Mouse (Mus musculus) intestine, embryonic 14.5 days (tissue): ENCODE results near the gene Ncf4. TPM values are rescaled to one million over a fixed set of nuclear protein-coding genes. Genes with fewer than 3 reads are reported as not detected.

ENCODE experiments used
- ATAC-seq: fragments of 200-750 bp; cut with Nextera tagmentation; replicated peaks from 2 replicates; pipeline ENCODE4 v1.8.0; 2017; ENCODE audit warnings: low read depth, moderate number of reproducible peaks, moderate TSS enrichment, moderate library complexity; ENCODE audit not compliant: low FRiP score, low TSS enrichment
- DNase-seq: peaks from one replicate; pipeline ENCODE4 v3.0.0-alpha.2; 2018; ENCODE audit warnings: low spot score
- H3K27ac ChIP-seq: fragments of 300-500 bp; sonication (generic); 2 replicates; pipeline ENCODE4 v1.5.1; 2014; ENCODE audit warnings: low read depth, mild to moderate bottlenecking, control low read depth
- H3K27me3 ChIP-seq: fragments of 300-500 bp; sonication (generic); replicated peaks from 2 replicates; pipeline ENCODE4 v1.6.1; 2014; ENCODE audit warnings: low read length, control low read depth; ENCODE audit not compliant: control insufficient read depth, insufficient read depth
- H3K36me3 ChIP-seq: fragments of 300-500 bp; sonication (generic); 2 replicates; pipeline ENCODE4 v1.6.1; 2014; ENCODE audit warnings: low read length, control low read depth; ENCODE audit not compliant: control insufficient read depth, insufficient read depth
- H3K4me1 ChIP-seq: fragments of 300-500 bp; sonication (generic); replicated peaks from 2 replicates; pipeline ENCODE4 v1.6.1; 2014; ENCODE audit warnings: low read length, control low read depth, mixed read lengths; ENCODE audit not compliant: control insufficient read depth, insufficient read depth
- H3K4me2 ChIP-seq: fragments of 300-500 bp; sonication (generic); 2 replicates; pipeline ENCODE4 v1.6.1; 2014; ENCODE audit warnings: low read length
- H3K4me3 ChIP-seq: fragments of 300-500 bp; sonication (generic); 2 replicates; pipeline ENCODE4 v1.5.1; 2014; ENCODE audit warnings: low read depth, low read length, control low read depth, mixed read lengths
- H3K9ac ChIP-seq: fragments of 300-500 bp; sonication (generic); 2 replicates; pipeline ENCODE4 v1.6.1; 2014; ENCODE audit warnings: mild to moderate bottlenecking, low read length
- H3K9me3 ChIP-seq: fragments of 300-500 bp; sonication (generic); 2 replicates; pipeline ENCODE4 v1.6.1; 2016; ENCODE audit warnings: low read length, control low read depth; ENCODE audit not compliant: control insufficient read depth
- WGBS: fragments of 180-500 bp; shearing (Covaris S2); extraction: QIAGEN DNeasy Blood & Tissue Kit; methylation state at CpG from one replicate; pipeline ENCODE4 v1.1.7; 2014; 5-methylcytosine and 5-hydroxymethylcytosine counted together
- polyA plus RNA-seq: library from polyadenylated mRNA; unstranded; fragments of >200 nt; fragmentation: Nextera tagmentation; extraction: Ambion mirVana; gene quantifications from 2 replicates; pipeline ENCODE4 v1.2.1, GENCODE M21; 2014

Gene Ncf4
- 3.7 and 4.1 TPM in 2 replicates for polyA plus RNA-seq

DNA sequence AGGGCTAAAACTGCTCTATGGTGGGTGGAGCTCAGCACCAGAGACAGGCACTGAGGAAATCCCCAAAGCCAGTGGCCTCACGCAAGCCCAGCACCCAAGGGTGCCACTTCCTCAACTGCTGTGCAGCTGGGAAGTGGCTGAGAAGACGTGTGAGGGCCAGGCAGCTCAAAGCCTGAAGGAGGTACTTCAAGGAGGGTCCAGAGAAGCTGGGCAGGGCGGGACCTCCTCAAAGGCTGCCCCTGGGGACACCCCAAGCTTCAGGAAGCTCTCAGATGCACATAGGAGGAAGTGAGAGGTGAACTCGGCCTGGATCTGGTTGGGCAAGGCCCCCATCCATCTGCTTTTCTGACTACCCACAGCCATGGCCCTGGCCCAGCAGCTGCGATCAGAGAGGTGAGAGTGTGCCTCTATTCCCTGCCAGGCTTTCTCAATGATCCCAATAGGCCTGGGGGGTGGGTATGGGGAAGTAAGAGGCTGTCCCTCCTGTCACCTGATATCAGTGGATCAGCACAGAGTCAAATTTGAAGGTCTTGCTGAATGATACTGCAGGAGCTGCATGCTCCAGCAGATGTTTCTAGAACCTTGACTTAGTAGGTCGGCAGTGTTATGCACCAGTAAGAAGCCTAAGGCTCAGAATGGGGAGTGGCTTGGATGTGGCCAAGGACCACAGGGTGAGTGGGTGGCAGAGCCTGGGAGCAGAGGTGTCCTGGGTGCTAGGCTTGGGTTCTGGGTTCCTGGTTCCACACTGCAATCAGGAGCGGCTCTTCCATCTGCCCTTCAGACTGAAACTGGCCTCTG is at the start of gene Ncf4:
Gene Ncf4, plus strand, starts transcription at position 107 of the 798 bp plus-strand sequence.
- Histone ChIP-seq H3K9me3 (no peaks in the 10 kb centered on the region), H3K9ac (no peak within 1 kb of the TSS), H3K36me3 (no peaks in the 10 kb centered on the region), H3K4me1 (no peaks in the 10 kb centered on the region), H3K27ac (no peak within 1 kb of the TSS), H3K4me3 (no peak within 1 kb of the TSS), H3K27me3 (no peaks in the 10 kb centered on the region), H3K4me2 (no peak within 1 kb of the TSS)
- ATAC-seq (no peak), DNase-seq (no peak)
- 69% methylated on average over 7 of the region's 7 CpGs for WGBS

DNA sequence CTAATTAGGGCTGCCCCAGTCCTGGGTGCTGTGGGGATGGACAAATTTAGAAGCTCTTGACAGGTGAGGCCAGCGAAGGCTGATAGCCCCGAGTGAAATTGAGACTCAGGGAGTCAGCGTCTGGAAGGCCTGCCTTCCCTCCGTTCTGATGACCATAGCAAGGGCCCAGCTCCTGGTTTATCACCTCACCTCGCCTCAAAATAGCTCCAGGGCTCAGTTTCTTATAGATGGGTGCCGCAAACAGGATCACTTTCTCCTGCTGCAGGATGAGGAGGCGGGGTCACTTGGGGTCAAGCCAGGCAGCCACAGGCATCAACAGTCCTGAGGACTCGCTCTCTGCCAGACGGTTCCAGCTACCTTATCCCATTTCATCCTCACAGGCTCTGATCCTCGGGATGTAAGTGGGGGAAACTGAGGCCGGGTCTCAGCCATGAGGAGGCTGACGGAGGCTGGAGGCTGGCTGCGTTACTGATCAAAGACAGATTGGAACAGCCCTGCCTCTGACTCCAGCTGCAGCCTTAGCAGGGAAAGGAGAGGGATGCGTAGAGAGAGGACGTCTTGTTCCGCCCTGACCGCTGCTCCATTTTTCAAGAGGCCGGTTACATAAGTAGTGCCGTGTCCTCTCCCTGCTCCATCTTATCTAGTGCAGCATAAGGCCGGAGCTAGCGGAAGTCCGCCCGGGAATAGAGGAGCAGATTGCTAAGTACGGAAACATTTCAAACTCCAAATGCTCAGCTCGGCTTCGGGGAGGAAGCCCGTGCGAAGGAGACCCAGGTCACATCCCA is 49.3 kb upstream of the Ncf4 start:
- H3K4me2 ChIP-seq: no peak overlapping the region
- no peaks in the 10 kb centered on the region for H3K9me3 ChIP-seq
- ATAC-seq (no peak), DNase-seq (no peak)
- H3K9ac ChIP-seq: no peak overlapping the region
- H3K36me3 ChIP-seq: no peaks in the 10 kb centered on the region
- H3K27me3 ChIP-seq: no peaks in the 10 kb centered on the region
- H3K27ac ChIP-seq: no peak overlapping the region
- no peak overlapping the region for H3K4me3 ChIP-seq
- H3K4me1 ChIP-seq: no peaks in the 10 kb centered on the region
- 73% methylated on average over 28 of the region's 28 CpGs for WGBS

DNA sequence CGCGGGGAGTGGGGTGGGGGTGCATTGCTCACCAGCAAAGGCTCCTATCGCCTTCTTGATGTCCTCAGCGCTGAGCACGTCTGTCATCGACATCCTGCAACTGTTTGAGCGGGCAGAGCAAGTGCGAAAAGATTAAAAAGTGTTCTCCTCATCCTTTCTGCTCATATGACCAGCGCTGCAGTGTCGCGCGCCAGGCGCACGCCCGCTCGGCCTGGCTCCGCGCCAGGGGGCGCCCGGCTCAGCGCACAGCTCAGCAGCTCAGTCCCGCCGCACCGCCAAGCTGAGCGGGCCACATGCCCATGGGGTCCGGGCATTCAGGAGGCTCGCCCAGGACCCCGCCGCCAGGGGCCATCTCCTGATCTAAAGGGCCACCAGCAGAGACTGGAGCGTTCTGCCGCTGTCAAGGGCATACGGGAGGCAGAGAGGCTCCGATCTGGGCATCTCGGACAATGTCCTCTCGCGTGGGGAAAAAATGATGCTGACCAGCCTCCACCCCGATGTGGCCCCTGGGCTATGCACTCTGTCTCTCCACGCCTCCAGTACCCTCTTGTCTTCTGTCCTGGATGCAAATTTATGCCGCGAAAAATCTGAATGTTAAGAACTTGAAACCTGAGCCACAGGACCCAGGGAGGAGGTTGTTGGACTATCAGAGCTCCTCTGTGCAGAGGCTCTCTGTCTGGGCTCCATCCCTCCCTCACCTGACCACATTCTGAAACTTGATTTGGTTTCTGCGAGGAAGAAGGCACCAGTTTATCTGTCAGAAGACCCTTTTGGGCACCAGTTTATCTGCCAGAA is 40.4 kb upstream of the Ncf4 start:
- Histone ChIP-seq H3K4me1 (no peaks in the 10 kb centered on the region), H3K36me3 (no peaks in the 10 kb centered on the region), H3K4me2 (peak overlapping the region; percentile 45), H3K27me3 (peaks cover 36% of the 10 kb centered on the region), H3K9me3 (no peaks in the 10 kb centered on the region), H3K27ac (no peak overlapping the region), H3K9ac (no peak overlapping the region), H3K4me3 (peak overlapping the region; percentile 23)
- ATAC-seq (no peak), DNase-seq (peak; percentile 72)
- WGBS: 4% methylated on average over 41 of the region's 41 CpGs

DNA sequence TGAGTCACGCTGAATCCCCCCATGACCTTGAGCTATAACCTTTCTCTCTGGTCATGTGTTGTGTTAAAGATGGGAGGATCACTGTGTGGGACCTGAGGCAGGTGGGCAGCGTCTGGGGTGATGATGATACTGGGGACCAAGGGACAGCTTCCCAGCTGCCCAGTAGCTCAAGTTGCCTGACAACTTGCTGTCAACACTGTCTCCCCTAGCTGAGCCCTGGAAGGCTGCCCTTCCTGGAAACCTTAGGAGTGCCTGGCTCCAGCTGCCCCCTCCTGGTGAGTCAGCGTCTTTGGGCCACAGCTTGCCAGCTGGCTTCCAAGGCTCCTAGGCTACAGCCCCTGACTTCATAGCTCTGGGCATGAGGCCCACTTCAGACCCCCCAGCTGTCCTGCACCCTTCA is 39.4 kb upstream of the Ncf4 start:
- H3K36me3 ChIP-seq: no peaks in the 10 kb centered on the region
- H3K9ac ChIP-seq: no peak overlapping the region
- H3K27me3 ChIP-seq: peaks cover 36% of the 10 kb centered on the region
- ATAC-seq: no peak
- no peaks in the 10 kb centered on the region for H3K9me3 ChIP-seq
- no peak for DNase-seq
- H3K4me2 ChIP-seq: no peak overlapping the region
- H3K27ac ChIP-seq: no peak overlapping the region
- no peak overlapping the region for H3K4me3 ChIP-seq
- 54% methylated on average over 3 of the region's 3 CpGs for WGBS
- no peaks in the 10 kb centered on the region for H3K4me1 ChIP-seq

DNA sequence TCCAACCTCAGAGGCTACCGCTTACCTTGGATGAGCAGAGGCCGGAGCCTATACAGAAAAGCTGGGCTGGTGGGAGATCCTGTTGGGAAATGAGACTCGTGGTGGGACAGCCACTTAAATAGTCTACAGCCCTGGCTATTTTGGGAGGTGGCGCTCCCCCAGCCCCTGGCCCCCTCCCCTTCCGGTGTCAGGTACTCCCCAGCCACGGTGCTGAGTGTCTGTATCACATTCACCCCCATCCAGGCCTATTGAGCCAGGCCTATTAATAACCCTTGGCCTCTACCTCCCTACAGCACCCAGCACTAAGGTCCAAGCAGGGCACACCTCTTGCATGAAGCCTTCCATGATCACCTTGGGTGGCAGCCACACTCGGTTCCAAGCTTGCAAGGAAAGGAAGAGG is 38.3 kb upstream of the Ncf4 start, which contains the start of gene Pvalb:
Gene Pvalb, minus strand, starts transcription at position 89 of the 400 bp plus-strand sequence.
- Histone ChIP-seq H3K36me3 (no peaks in the 10 kb centered on the region), H3K4me2 (no peak within 1 kb of the TSS), H3K27ac (no peak within 1 kb of the TSS), H3K9me3 (no peaks in the 10 kb centered on the region), H3K4me3 (no peak within 1 kb of the TSS), H3K9ac (no peak within 1 kb of the TSS), H3K4me1 (no peaks in the 10 kb centered on the region), H3K27me3 (peaks cover 36% of the 10 kb centered on the region)
- ATAC-seq: no peak
- 93% methylated on average over 7 of the region's 7 CpGs for WGBS
- no peak for DNase-seq

DNA sequence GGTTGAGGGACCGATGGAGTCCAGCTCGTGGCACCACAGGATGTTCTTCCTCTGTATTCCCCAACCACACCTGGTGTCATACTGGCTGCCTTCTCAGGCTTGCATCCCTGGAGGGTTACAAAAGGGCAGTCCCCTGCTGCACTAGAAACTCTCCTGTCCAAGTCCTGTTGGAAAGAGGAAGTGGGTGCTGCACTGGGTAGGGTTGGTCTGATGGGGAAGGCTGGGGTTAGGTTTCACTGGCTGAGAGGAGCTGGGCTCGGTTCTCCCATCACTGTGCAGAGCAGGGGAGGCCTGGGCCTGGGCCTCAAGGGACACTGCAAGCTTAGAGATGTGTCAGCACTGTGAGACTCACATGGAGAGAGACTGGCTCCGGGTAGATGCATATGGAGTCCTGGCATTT is 34.4 kb upstream of the Ncf4 start:
- 73% methylated on average over 4 of the region's 4 CpGs for WGBS
- Histone ChIP-seq H3K9ac (no peak overlapping the region), H3K4me3 (no peak overlapping the region), H3K4me2 (no peak overlapping the region), H3K4me1 (no peaks in the 10 kb centered on the region), H3K9me3 (no peaks in the 10 kb centered on the region), H3K27ac (no peak overlapping the region), H3K36me3 (no peaks in the 10 kb centered on the region), H3K27me3 (peaks cover 6% of the 10 kb centered on the region; the same call in 1 of the 2 replicates)
- DNase-seq (no peak), ATAC-seq (no peak)

DNA sequence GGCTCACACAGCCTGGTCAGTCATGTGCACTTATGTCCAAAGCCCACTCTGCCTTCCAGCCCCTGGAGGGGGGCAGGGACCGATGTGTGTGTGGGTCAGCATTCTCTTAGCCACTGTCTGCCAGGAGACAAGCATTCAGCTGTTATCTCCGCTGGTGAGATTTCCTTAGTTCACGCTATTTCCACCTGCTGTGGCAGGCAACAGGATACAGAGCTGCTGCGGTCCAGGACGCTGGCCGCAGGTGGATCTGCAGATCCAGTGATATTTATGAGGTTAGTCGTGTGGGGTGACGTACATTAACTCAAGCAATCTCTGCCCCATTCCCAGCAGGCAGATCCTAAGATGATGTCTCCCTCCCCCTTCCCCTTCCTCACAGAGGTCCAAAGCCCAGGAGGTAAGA is 33.2 kb upstream of the Ncf4 start:
- no peak for DNase-seq
- Histone ChIP-seq H3K4me1 (no peaks in the 10 kb centered on the region), H3K4me3 (no peak overlapping the region), H3K4me2 (no peak overlapping the region), H3K27me3 (no peaks in the 10 kb centered on the region), H3K9me3 (no peaks in the 10 kb centered on the region), H3K36me3 (no peaks in the 10 kb centered on the region), H3K9ac (no peak overlapping the region), H3K27ac (no peak overlapping the region)
- ATAC-seq: no peak
- 68% methylated on average over 8 of the region's 8 CpGs for WGBS

DNA sequence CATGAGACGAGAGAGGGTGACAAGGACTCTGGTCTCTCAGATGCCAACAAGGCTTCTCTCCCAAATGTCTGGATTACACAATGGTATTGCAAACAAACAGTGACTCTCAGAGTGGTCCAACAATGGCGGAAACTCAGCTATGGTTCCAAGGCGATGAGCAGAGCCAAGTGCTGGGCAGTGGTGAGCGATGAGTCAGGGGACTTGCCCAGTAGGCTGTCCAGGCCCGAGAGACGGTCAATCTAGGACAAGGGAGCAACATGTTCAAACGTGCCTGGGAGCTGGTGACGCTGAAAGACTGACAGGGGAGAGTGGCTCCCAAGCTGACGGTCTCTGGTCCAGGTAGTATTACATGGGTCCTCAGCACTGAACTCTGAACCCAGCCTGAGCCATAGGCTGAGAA is 29.3 kb upstream of the Ncf4 start:
- Histone ChIP-seq H3K27me3 (no peaks in the 10 kb centered on the region), H3K4me2 (no peak overlapping the region), H3K36me3 (no peaks in the 10 kb centered on the region), H3K4me3 (no peak overlapping the region), H3K9me3 (no peaks in the 10 kb centered on the region), H3K4me1 (no peaks in the 10 kb centered on the region), H3K27ac (no peak overlapping the region), H3K9ac (no peak overlapping the region)
- no peak for DNase-seq
- WGBS: 81% methylated on average over 9 of the region's 9 CpGs
- ATAC-seq: no peak
